In genomic region chr8:115896066-115896465, GRCm38 (mm10) we compare ENCODE assay signal across 26 mouse cellular contexts.
"Had no signal": no experiment of that assay in that cellular context is flagged by ENCODE, and none has a peak within 500 bp of the region (broad histone marks: within the 10 kb centered on the region; RNA-seq: fewer than 3 reads in every experiment).

No protein-coding gene starts in this region.

- DNase-seq: gastrocnemius, adult 2 months; gastrocnemius, postnatal 10 days; gastrocnemius, postnatal 25 days; heart, adult 18-20 months; heart, postnatal 14 days; heart, postnatal 36 days; kidney, adult 18-20 months; kidney, adult 8-10 months; kidney, postnatal 14 days; kidney, postnatal 36 days; layer of hippocampus, adult 9-11 months; layer of hippocampus, postnatal 36 days; left cerebral cortex, postnatal 4 days had no signal

- H3K4me3 ChIP-seq: gastrocnemius, adult 2 months; heart, embryonic 13.5 days; heart, embryonic 15.5 days; hindbrain, embryonic 13.5 days; hindbrain, embryonic 15.5 days; kidney, embryonic 15.5 days; limb, embryonic 13.5 days; limb, embryonic 15.5 days; liver, embryonic 12.5 days had no signal

- H3K27ac ChIP-seq: gastrocnemius, adult 2 months; heart, embryonic 13.5 days; heart, embryonic 15.5 days; hindbrain, embryonic 13.5 days; hindbrain, embryonic 15.5 days; hindbrain, postnatal 0 days; kidney, embryonic 15.5 days; kidney, postnatal 0 days; limb, embryonic 13.5 days; limb, embryonic 15.5 days; liver, embryonic 12.5 days; liver, embryonic 14.5 days had no signal

- H3K4me2 ChIP-seq: heart, embryonic 11.5 days; heart, embryonic 13.5 days; heart, embryonic 15.5 days; hindbrain, embryonic 13.5 days; hindbrain, embryonic 15.5 days; kidney, embryonic 15.5 days; limb, embryonic 13.5 days; limb, embryonic 15.5 days; liver, embryonic 12.5 days had no signal

- ATAC-seq: hindbrain, postnatal 0 days; intestine, embryonic 16.5 days; liver, embryonic 12.5 days had no signal

- H3K36me3 ChIP-seq: heart, embryonic 13.5 days; heart, embryonic 15.5 days; hindbrain, embryonic 13.5 days; hindbrain, embryonic 15.5 days; kidney, embryonic 15.5 days; limb, embryonic 13.5 days; limb, embryonic 15.5 days; liver, embryonic 12.5 days had no signal

- H3K9me3 ChIP-seq: heart, embryonic 13.5 days; hindbrain, embryonic 13.5 days; hindbrain, embryonic 15.5 days; kidney, embryonic 15.5 days; limb, embryonic 13.5 days; limb, embryonic 15.5 days; liver, embryonic 12.5 days had no signal

- H3K4me1 ChIP-seq: heart, embryonic 15.5 days; hindbrain, embryonic 13.5 days; hindbrain, embryonic 15.5 days; limb, embryonic 13.5 days; limb, embryonic 15.5 days; liver, embryonic 12.5 days had no signal

- H3K27me3 ChIP-seq: heart, embryonic 13.5 days; heart, embryonic 15.5 days; hindbrain, embryonic 13.5 days; hindbrain, embryonic 15.5 days; kidney, embryonic 15.5 days; limb, embryonic 13.5 days; limb, embryonic 15.5 days; liver, embryonic 12.5 days had no signal

- H3K9ac ChIP-seq: heart, embryonic 13.5 days; heart, embryonic 15.5 days; hindbrain, embryonic 13.5 days; hindbrain, embryonic 15.5 days; kidney, embryonic 15.5 days; limb, embryonic 13.5 days; limb, embryonic 15.5 days; liver, embryonic 12.5 days; liver, embryonic 14.5 days had no signal
